ENCODE assay signal across 22 mouse cellular contexts in genomic region chr15:36891851-36892250, GRCm38 (mm10).
DNase-seq lines count a peak whose midpoint lies in the region; ATAC-seq and TF ChIP-seq lines count a peak whose summit lies in the region.
"Had no signal": no experiment of that assay in that cellular context is flagged by ENCODE, and none has a peak within 500 bp of the region (broad histone marks: within the 10 kb centered on the region; RNA-seq: fewer than 3 reads in every experiment).

No protein-coding gene starts in this region.

- H3K27ac ChIP-seq in midbrain, embryonic 15.5 days = peak overlapping the region; percentile 57; the same call in 1 of the 2 replicates
- H3K27ac ChIP-seq in midbrain, embryonic 10.5 days (replicated peaks) = no peak overlapping the region
- H3K27ac ChIP-seq in hindbrain, embryonic 13.5 days = no peak overlapping the region; the same call in 1 of the 2 replicates
- H3K27ac ChIP-seq in stomach, postnatal 0 days (replicated peaks) = peak overlapping the region; percentile 30
- H3K27ac ChIP-seq: embryonic facial prominence, embryonic 15.5 days; forebrain, embryonic 10.5 days; heart, adult 2 months had no signal

- H3K9ac ChIP-seq in midbrain, embryonic 15.5 days = no peak overlapping the region
- 0 out of 2 replicates have a peak overlapping the region, but pooled peaks have one; percentile 3 for H3K9ac ChIP-seq in hindbrain, embryonic 13.5 days
- H3K9ac ChIP-seq in stomach, postnatal 0 days (ENCODE audit: low read length) = no peak overlapping the region
- H3K9ac ChIP-seq: embryonic facial prominence, embryonic 15.5 days; stomach, embryonic 15.5 days had no signal

- no peak for ATAC-seq in midbrain, embryonic 15.5 days (replicated peaks)
- ATAC-seq in hindbrain, embryonic 13.5 days (ENCODE audit: low FRiP score) = no peak
- no peak; the same call in 1 of the 2 replicates for ATAC-seq in stomach, postnatal 0 days (ENCODE audit: low FRiP score, low TSS enrichment)
- ATAC-seq: inflammation-experienced regulatory T-cells, adult 6 months had no signal

- no peaks in the 10 kb centered on the region for H3K9me3 ChIP-seq in midbrain, embryonic 15.5 days
- H3K9me3 ChIP-seq in midbrain, embryonic 10.5 days (replicated peaks) = no peaks in the 10 kb centered on the region
- H3K9me3 ChIP-seq in hindbrain, embryonic 13.5 days = no peaks in the 10 kb centered on the region
- no peaks in the 10 kb centered on the region for H3K9me3 ChIP-seq in stomach, postnatal 0 days (ENCODE audit: control insufficient read depth, low read length)
- H3K9me3 ChIP-seq: embryonic facial prominence, embryonic 15.5 days; forebrain, embryonic 10.5 days; stomach, embryonic 15.5 days had no signal

- peaks cover 16% of the 10 kb centered on the region for H3K4me1 ChIP-seq in midbrain, embryonic 15.5 days
- H3K4me1 ChIP-seq in midbrain, embryonic 10.5 days = peaks cover 23% of the 10 kb centered on the region
- peaks cover 19% of the 10 kb centered on the region for H3K4me1 ChIP-seq in hindbrain, embryonic 13.5 days (replicated peaks)
- H3K4me1 ChIP-seq in stomach, postnatal 0 days (replicated peaks; ENCODE audit: control insufficient read depth, insufficient read depth) = 0 out of 2 replicates have a peak, but pooled peaks cover 5% of the 10 kb centered on the region

- intact Hi-C loops in left cerebral cortex, postnatal 25 days (cut with DNase I) = no loop called here

- H3K36me3 ChIP-seq in midbrain, embryonic 15.5 days (replicated peaks) = no peaks in the 10 kb centered on the region
- no peaks in the 10 kb centered on the region for H3K36me3 ChIP-seq in midbrain, embryonic 10.5 days
- H3K36me3 ChIP-seq in hindbrain, embryonic 13.5 days = no peaks in the 10 kb centered on the region
- no peaks in the 10 kb centered on the region for H3K36me3 ChIP-seq in stomach, postnatal 0 days (ENCODE audit: control insufficient read depth, insufficient read depth, low read length)
- H3K36me3 ChIP-seq: embryonic facial prominence, embryonic 15.5 days; forebrain, embryonic 10.5 days; stomach, embryonic 15.5 days had no signal

- DNase-seq in cerebellum, adult 11-12 months = peak; percentile 44
- no peak for DNase-seq in cerebellum, postnatal 4 days (ENCODE audit: low spot score in 2 of 2)
- DNase-seq in midbrain, embryonic 10.5 days (ENCODE audit: low spot score) = no peak
- no peak for DNase-seq in stomach, postnatal 0 days (ENCODE audit: low spot score)
- DNase-seq in yolk sac, embryonic 10.5 days (ENCODE audit: low spot score) = no peak
- DNase-seq in left cerebral cortex, postnatal 25 days (ENCODE audit: low spot score in 2 of 2) = no peak
- DNase-seq: adrenal gland, postnatal 10 days; heart, adult 2 months; layer of hippocampus, postnatal 36 days; left cerebral cortex, postnatal 4 days; lung, adult 18-20 months; lung, postnatal 36 days; right cerebral cortex, adult 18-20 months; spleen, adult 18-20 months; thymus, postnatal 25 days had no signal

- WGBS in midbrain, embryonic 15.5 days = 18% methylated on average over 12 of the region's 12 CpGs
- 11% methylated on average over 12 of the region's 12 CpGs for WGBS in midbrain, embryonic 10.5 days
- WGBS in hindbrain, embryonic 13.5 days = 23% methylated on average over 12 of the region's 12 CpGs
- WGBS in stomach, postnatal 0 days = 43% methylated on average over 12 of the region's 12 CpGs

- TF ChIP-seq CTCF in stomach, postnatal 0 days (IDR thresholded peaks at IDR 0.05; ENCODE audit: low read depth) = no peak

- peak overlapping the region; percentile 41; the same call in 1 of the 2 replicates for H3K4me2 ChIP-seq in midbrain, embryonic 15.5 days
- no peak overlapping the region for H3K4me2 ChIP-seq in hindbrain, embryonic 13.5 days
- H3K4me2 ChIP-seq in stomach, postnatal 0 days (replicated peaks; ENCODE audit: low read depth) = no peak overlapping the region

- no peak overlapping the region for H3K4me3 ChIP-seq in midbrain, embryonic 15.5 days
- H3K4me3 ChIP-seq in midbrain, embryonic 10.5 days = no peak overlapping the region
- H3K4me3 ChIP-seq in hindbrain, embryonic 13.5 days = no peak overlapping the region
- no peak overlapping the region for H3K4me3 ChIP-seq in stomach, postnatal 0 days (ENCODE audit: low read depth, low read length)
- H3K4me3 ChIP-seq: embryonic facial prominence, embryonic 15.5 days; heart, adult 2 months; stomach, embryonic 15.5 days had no signal

- H3K27me3 ChIP-seq in midbrain, embryonic 15.5 days (replicated peaks) = no peaks in the 10 kb centered on the region
- H3K27me3 ChIP-seq in midbrain, embryonic 10.5 days (ENCODE audit: low read depth, poor library complexity, severe bottlenecking) = peaks cover 46% of the 10 kb centered on the region
- peaks cover 10% of the 10 kb centered on the region; the same call in 1 of the 2 replicates for H3K27me3 ChIP-seq in hindbrain, embryonic 13.5 days
- H3K27me3 ChIP-seq in stomach, postnatal 0 days (ENCODE audit: control insufficient read depth, insufficient read depth, low read length) = no peaks in the 10 kb centered on the region
- H3K27me3 ChIP-seq: CH12.LX had no signal

- no peak for TF ChIP-seq EP300 in stomach, postnatal 0 days (optimal IDR thresholded peaks at IDR 0.05)

Comparison
In these comparisons a context has a peak if more than half of its experiments do, and no peak if none do; other contexts are left out.
1. H3K27ac ChIP-seq: peak in midbrain, embryonic 15.5 days (single experiment) and stomach, postnatal 0 days (single experiment); none in midbrain, embryonic 10.5 days (single experiment) and hindbrain, embryonic 13.5 days (single experiment).